Mouse (Mus musculus) kidney, adult 11 months (tissue): ENCODE results near the gene Tcf7l1.

Source experiments
- DNase-seq: peaks from one replicate; pipeline ENCODE4 v3.0.0; 2022

Tcf7l1 gene

GRCm38 (mm10) chr6:72783780-72784179 is 5.3 kb downstream of the Tcf7l1 start:
- DNase-seq: no peak

DNA sequence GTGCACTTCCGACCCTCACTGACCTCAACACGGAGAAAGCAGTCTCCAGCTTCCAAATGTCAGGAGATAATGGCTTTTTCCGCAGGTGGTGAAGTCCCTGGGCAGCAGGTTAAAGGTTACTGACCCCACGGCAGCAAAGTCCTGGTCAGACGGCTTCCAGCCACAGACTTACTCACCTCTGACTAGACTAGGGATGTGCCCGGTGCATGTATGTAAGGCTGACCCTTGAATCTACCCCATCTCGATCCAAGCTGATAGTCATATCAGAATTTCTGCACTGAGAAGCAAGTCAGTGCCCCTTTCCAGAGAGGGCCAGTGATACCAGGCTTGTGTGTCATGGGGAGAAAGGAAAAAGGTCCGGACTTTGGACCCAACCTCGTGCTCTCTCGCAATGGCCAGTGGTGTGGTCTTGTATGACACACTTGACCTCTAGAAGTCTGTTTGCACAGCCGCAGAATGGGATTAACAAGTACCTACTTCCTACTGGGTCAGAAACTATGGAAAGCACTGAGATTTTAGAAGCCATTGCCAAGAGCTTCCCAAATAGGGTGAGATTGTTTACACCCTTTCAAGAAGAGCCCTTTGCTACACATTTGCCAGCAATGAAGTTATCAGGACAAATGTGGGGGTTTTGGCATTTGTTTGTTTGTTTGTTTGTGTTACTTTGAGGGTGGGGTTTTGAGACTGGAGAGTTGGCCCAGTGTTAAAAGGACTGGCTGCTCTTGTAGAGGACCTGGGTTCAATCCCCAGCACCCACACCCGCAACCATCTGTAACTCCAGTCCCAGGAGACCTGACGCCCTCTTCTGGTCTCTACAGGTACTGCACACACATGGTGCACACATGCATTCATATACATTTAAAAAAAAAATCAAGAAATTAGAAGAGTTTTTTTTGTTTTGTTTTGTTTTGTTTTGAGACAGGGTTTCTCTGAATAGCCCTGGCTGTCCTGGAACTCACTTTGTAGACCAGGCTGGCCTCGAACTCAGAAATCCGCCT is 10.0 kb downstream of the Tcf7l1 start:
- no peak for DNase-seq

GRCm38 (mm10) chr6:72777212-72777611 is 11.8 kb downstream of the Tcf7l1 start:
- no peak for DNase-seq

DNA sequence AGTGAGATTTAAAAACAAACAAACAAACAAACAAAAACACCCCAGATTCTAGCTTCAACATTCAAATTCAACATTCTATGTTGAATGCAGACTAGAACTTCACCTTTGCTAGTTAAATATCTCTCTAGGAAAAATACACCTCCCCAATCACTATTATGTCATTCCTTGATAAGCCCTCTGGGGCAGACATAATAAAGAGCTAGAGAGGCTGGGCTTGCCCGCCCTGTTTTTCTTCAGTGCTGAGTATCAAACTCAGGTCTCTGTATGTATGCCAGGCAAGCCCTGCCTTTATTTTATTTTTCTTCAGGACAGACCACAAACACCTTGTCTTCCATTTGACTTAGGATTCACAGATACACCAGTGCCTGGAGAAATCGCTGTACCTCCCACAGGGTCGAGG is 14.8 kb downstream of the Tcf7l1 start:
- DNase-seq: no peak

DNA sequence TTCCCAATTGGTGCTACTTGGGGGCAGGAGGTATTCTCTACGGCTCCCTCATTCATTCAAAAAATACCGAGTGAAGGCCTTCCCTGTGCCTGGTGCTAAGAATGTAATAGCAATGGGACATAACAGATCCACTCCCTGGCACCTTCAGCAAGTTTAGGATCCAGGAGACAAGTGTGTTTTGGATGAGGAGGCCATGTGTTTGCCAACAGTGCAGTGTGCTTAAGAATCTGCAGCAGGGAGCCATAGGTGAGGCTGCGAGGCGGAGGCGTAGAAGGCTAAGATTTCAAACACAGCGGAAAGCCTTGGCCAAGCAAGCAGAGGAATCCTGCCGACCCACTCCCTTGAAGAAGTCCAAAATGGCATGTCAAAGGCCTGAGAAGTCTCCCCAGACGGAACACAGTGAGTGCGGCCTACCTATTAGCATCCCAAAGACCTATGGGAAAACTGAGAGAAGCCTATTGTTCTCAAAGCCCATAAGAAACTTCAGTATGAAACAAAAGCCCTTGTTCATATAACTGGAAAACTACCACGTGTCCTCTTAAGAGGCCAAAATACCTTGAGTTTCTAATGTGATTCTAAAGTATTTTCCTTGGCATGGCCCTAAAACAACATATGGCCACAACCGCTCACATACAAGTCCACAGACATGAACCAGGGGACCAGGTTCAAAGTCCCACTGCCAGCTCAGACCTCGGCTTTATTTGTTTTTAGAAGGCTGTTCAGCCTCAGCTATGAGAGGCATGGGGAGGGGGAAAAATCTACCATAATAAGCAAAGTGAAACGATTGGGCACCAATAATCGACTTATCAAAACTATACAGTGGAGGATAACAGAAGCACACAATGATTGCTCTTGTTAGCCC is 18.9 kb downstream of the Tcf7l1 start:
- DNase-seq: no peak

DNA sequence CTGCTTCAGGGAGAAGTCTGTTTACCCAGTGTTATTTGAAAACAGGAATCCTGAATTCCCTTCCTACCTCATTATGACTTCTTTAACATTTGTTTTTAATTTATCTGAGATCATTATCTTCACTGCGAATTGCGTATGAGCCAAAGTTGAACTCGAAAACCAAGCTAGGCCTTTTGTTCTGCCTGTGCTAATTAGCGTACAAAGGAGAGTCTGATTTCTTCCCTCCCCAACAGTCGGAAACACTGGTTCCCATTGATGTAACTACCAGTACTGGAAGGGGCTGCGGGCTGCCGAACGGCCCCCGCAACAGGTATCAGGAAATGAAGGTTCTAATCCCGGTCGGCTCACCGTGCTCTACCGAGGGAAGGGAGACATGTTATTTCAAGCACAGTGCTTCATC is 19.7 kb downstream of the Tcf7l1 start:
- DNase-seq: no peak

DNA sequence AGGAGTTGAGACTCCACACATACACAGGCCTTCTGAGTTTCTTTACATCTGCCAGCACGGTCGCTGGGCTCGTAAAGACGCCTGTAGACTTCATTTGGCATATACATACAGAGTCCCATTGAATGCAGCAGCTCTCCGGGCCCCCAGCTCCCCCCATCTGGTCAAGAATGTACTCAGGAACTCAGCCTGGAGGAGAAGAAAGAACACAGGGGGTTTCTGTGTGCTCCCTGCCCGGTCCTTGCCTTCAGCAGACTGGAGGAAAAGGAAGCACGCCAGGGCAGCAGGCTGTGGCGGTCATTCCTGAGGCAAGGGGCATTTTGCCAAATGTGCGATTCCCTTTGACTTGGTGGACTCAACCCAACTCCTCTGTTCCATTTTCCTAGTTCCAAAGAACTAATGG is 20.2 kb downstream of the Tcf7l1 start:
- peak; percentile 65 for DNase-seq

- DNase-seq: no peak
These were observed 21.0 kb downstream of the Tcf7l1 start for GRCm38 (mm10) chr6:72768097-72768496.

DNA sequence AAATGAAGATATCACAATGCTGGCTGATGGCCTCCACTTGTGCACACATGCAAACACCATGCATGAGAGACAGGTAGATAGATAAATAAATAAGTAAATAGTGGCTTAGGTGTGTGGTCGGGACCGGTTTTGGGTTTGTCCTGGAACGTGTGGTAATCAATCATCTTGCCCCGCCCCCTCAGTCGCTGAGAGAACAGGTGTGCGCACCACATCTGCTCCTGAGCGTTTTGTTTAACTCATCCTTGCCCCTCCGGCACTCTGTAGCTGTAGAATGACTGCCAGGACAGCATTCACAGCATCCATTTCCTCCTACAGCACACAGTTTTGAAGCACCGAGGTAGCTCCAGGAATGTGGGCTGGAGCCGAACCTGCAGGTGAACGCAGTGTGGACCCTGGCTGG is 25.4 kb downstream of the Tcf7l1 start:
- DNase-seq: no peak

- DNase-seq: no peak
These were observed 27.4 kb downstream of the Tcf7l1 start for GRCm38 (mm10) chr6:72761645-72762044.

GRCm38 (mm10) chr6:72758239-72759017 is 30.6 kb downstream of the Tcf7l1 start:
- DNase-seq: no peak

GRCm38 (mm10) chr6:72755267-72755889 is 33.7 kb downstream of the Tcf7l1 start:
- DNase-seq: no peak

GRCm38 (mm10) chr6:72754215-72754614 is 34.8 kb downstream of the Tcf7l1 start:
- DNase-seq: no peak

- no peak for DNase-seq
These were observed 35.3 kb downstream of the Tcf7l1 start for GRCm38 (mm10) chr6:72753782-72754181.

DNA sequence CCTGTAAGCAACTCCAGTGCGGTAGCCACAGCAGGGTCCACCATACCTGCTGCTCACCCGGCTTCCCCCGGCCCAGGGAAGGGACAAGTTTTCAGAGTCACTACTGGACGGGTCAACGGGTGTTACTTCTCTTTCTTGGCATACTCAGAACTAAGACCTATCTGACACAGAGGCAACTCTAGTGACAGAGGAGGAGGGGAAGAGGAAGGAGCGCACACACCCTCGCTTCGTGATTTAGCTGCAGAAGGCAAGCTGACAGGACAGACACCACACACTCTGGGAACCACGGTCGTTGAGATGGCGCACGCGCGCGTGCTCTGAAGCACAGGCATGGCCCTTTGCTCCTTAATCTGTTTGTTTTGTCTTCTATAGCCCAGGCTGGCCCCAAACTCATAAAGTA is 36.2 kb downstream of the Tcf7l1 start:
- no peak for DNase-seq

DNA sequence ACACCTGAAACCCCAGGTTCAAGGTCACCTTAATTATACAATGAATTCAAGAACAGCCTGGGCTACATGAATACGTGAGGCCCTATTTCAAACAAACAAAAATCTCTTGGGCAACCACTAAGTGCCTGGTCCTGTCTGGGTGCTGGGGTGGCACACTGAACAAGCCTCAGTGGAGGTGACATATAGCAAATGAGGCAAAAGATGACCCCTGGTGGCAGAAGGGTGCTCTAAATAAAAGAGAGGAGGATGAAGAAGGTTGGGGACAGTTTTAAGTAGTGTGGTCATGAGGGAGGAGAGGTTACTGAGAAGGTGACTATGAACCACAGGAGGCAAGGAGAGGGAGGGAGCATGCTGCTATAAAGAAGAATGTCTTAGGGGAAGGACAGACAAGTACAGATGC is 37.8 kb downstream of the Tcf7l1 start:
- DNase-seq: no peak

DNA sequence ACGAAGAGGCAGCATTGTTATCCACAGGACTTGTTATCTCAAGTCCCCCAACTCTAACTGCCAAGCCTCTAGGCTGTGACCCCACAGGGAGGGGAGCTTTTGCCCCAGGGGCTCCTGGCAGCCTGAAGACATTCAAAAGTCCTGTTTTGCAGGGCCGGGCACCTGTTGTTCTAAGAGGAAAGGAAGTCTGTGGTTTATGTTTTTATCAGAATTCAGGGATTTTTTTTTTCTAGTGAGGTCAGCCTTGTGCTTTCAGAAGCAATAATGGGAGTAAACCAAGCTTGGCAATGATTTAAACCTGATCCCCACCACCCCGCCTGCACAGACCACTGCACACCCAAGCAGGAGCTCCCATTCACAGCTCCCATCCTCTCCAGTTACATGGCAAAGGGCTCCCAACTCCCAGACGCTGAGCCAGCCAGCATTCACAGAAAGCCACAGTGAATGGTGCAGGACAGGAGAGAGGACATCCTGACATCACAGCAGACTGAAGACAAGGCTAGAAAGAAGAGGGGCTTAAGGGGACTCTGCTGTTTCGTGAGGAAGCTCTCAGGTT is 40.1 kb downstream of the Tcf7l1 start:
- no peak for DNase-seq

- no peak for DNase-seq
These were observed 40.6 kb downstream of the Tcf7l1 start for GRCm38 (mm10) chr6:72748421-72748820.

GRCm38 (mm10) chr6:72747814-72748213 is 41.2 kb downstream of the Tcf7l1 start:
- no peak for DNase-seq

- DNase-seq: no peak
These were observed 41.9 kb downstream of the Tcf7l1 start for GRCm38 (mm10) chr6:72747156-72747555.

DNA sequence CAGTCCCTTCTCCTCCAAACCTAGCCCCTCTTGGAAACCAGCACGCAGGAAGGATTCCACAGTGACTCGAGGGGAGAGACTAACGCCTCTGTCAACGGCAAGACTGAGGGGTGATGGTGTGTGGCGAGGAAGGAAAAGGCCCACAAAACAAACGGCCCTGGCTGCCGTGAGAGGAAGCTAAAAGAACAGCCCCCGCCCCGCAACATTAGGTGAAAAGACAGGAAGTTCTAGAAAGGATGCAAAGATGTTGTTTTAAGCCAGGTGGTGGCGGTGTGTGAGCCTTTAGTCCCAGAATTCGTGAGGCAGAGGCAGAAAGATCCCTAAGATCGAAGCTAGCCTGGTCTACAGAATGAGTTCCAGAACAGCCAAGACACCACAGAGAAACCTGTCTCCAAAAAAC is 43.3 kb downstream of the Tcf7l1 start:
- DNase-seq: no peak

DNA sequence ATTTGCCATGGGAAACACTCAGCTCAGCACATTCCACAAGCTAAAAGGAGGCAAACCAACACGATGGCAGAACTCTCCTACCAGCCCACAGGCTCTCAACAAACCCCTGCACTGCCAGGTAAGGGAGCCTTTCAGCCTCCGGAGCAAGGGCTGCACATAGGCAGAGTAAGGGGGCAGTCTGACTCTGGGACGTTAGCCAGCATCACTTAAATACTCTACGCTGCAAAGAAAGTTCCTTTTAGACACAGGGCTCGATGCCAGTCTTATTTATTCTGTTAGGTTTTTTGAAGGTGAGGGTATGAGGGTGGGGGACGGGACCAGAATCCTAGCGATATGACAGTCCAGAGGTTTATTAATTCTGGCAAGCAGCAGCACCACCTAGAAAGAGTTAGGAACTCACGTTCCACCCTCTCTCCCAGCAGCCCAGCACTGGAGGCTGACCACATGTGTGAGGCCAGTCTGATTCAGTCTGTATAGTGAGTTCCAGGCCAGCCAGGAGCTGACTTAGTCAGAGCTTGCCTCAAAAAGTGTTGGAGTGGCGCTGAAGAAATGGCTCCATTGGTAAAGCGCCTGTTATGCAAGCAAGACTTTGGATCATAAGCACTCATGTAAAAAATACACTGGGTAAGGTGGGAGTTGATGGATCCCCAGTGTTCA is 44.8 kb downstream of the Tcf7l1 start:
- no peak for DNase-seq
